Mouse (Mus musculus): Measurements from ENCODE around the gene Aak1. TPM values are rescaled to one million over a fixed set of nuclear protein-coding genes. Genes with fewer than 3 reads are reported as not detected.

The Aak1 gene
- polyA plus RNA-seq, 1 experiment from 2014 or later, result 18.2 TPM

DNA sequence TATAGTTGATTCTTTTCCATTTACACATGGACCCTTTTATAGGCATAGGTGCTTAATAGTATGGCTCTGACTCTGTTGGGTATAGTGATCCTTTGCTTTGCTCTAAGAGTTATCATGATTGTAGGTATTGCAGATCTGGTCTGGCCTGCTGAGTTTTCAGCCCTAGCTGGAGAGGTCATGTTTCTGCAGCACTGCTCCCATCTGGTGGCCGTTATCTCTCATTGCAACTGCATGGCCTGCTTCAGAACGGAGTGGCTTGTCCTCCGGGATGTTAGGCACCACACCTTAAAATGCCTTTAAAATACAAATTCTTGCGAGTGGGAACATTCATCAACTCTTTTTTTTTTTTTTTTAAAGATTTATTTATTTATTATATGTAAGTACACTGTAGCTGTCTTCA lies 72.6 kb downstream of the Aak1 start:
- WGBS, result 14% methylated on average over 4 of the region's 4 CpGs
- peak; percentile 42; the same call in 1 of the 2 replicates for ATAC-seq (ENCODE audit: extremely low read depth, insufficient number of reproducible peaks, low FRiP score, low TSS enrichment)

DNA sequence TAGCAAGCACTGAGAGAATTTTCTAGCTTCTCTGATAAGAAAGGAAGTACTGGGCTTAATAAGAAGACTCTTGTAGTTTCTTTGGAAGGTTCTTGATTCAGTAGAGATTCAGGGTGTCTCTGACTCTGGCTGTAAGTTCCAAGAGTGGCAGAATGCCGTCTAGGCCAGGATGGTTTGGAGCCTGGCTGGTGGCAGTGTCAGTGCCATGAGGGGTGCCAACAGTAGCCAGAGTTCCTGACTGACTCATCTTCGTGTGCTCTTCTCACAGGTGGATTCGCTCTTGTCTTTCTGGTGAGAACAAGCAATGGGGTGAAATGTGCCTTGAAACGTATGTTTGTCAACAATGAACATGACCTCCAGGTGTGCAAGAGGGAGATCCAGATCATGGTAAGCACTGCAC lies 75.4 kb downstream of the Aak1 start:
- no peaks in the 10 kb centered on the region for H3K27me3 ChIP-seq (replicated peaks)
- H3K9ac ChIP-seq, result no peak overlapping the region
- ATAC-seq (ENCODE audit: extremely low read depth, insufficient number of reproducible peaks, low FRiP score, low TSS enrichment), result no peak
- no peaks in the 10 kb centered on the region for H3K9me3 ChIP-seq
- H3K4me2 ChIP-seq, result no peak overlapping the region
- 89% methylated on average over 4 of the region's 4 CpGs for WGBS
- H3K36me3 ChIP-seq, result peaks cover 43% of the 10 kb centered on the region
- H3K27ac ChIP-seq (replicated peaks), result no peak overlapping the region
- H3K4me1 ChIP-seq, result peaks cover 8% of the 10 kb centered on the region
- H3K4me3 ChIP-seq, result no peak overlapping the region

More for the DNA sequence above, 72.6 kb downstream of the Aak1 start:
- H3K9ac ChIP-seq, result no peak overlapping the region
- H3K4me1 ChIP-seq, result peaks cover 35% of the 10 kb centered on the region
- H3K27ac ChIP-seq (replicated peaks), result no peak overlapping the region
- no peak overlapping the region for H3K4me2 ChIP-seq
- H3K36me3 ChIP-seq, result peaks cover 16% of the 10 kb centered on the region
- no peaks in the 10 kb centered on the region for H3K27me3 ChIP-seq (replicated peaks)
- no peaks in the 10 kb centered on the region for H3K9me3 ChIP-seq
- H3K4me3 ChIP-seq, result no peak overlapping the region

DNA sequence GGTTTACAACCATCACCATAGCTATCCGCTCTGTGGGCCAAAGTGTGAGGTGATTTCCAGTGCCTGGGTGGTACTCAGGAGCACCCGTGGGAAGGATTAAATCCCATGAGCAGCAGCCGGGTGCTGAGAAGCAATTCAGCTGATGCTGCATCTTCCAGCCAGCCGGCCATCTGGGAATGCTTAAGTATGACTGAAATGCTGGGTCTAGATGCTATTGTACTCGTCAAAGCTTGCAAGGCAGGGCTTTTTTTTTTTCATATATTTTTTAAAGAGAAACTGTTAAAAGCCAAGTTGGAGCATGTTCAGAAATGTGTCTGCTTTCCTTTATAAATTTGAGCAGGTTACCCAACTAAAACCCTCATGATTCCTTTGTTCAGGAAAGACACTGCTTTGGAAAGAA lies 85.2 kb downstream of the Aak1 start:
- H3K9me3 ChIP-seq, result peaks cover 19% of the 10 kb centered on the region
- no peak overlapping the region for H3K4me2 ChIP-seq
- H3K27me3 ChIP-seq (replicated peaks), result no peaks in the 10 kb centered on the region
- no peak for ATAC-seq (ENCODE audit: extremely low read depth, insufficient number of reproducible peaks, low FRiP score, low TSS enrichment)
- H3K4me3 ChIP-seq, result no peak overlapping the region
- H3K36me3 ChIP-seq, result peaks cover 69% of the 10 kb centered on the region
- peaks cover 4% of the 10 kb centered on the region; the same call in 1 of the 2 replicates for H3K4me1 ChIP-seq
- H3K27ac ChIP-seq (replicated peaks), result no peak overlapping the region
- WGBS, result 78% methylated on average over 5 of the region's 5 CpGs
- no peak overlapping the region for H3K9ac ChIP-seq

DNA sequence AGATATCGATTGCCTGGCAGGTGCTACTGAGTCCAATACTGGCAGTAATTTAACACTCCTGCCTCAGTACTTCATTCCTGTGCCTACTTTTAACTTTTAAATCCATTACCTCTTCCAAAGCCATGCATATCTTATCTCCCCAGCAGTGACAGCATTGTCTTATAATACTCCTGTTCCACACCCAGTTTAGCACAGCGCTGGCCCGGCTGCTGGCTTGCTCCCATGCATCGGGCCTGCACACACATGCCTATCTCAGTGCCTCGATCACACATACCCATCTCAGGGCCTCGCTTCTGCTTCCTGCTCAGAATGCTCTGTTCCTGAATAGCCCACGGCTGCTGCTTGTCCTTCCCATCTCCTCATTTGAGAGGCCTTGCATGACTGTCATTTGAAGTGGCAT lies 90.5 kb downstream of the Aak1 start:
- Histone ChIP-seq H3K4me2 (no peak overlapping the region), H3K4me1 (peaks cover 5% of the 10 kb centered on the region; the same call in 1 of the 2 replicates), H3K4me3 (no peak overlapping the region), H3K36me3 (peaks cover 80% of the 10 kb centered on the region), H3K9ac (no peak overlapping the region), H3K27ac (replicated peaks) (no peak overlapping the region), H3K9me3 (peaks cover 18% of the 10 kb centered on the region), H3K27me3 (replicated peaks) (no peaks in the 10 kb centered on the region)
- 42% methylated on average over 7 of the region's 7 CpGs for WGBS
- no peak for ATAC-seq (ENCODE audit: extremely low read depth, insufficient number of reproducible peaks, low FRiP score, low TSS enrichment)

DNA sequence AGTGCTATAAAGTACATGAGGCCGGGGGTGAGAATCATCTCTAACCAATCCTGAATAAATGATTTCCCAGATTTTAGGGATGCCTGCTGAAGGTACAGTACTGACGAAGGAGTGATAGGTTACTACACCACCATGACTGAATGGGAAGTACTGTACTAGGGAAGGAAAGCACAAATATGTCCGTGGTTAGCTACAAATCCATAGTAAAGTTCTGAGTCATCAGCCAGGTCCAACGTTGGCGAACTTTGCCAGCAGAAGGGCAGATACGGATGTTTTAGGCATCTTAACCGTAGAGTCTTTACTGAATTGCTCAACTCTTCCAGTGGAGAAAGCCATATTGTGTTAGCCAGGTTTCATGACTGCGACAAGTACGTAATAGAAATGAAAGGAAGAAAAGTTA lies 91.6 kb downstream of the Aak1 start:
- WGBS, result 89% methylated on average over 9 of the region's 9 CpGs
- no peak overlapping the region for H3K4me2 ChIP-seq
- peaks cover 5% of the 10 kb centered on the region; the same call in 1 of the 2 replicates for H3K4me1 ChIP-seq
- no peak overlapping the region for H3K9ac ChIP-seq
- peaks cover 80% of the 10 kb centered on the region for H3K36me3 ChIP-seq
- no peak for ATAC-seq (ENCODE audit: extremely low read depth, insufficient number of reproducible peaks, low FRiP score, low TSS enrichment)
- H3K27ac ChIP-seq (replicated peaks), result no peak overlapping the region
- H3K4me3 ChIP-seq, result no peak overlapping the region
- H3K9me3 ChIP-seq, result peaks cover 6% of the 10 kb centered on the region
- H3K27me3 ChIP-seq (replicated peaks), result no peaks in the 10 kb centered on the region

DNA sequence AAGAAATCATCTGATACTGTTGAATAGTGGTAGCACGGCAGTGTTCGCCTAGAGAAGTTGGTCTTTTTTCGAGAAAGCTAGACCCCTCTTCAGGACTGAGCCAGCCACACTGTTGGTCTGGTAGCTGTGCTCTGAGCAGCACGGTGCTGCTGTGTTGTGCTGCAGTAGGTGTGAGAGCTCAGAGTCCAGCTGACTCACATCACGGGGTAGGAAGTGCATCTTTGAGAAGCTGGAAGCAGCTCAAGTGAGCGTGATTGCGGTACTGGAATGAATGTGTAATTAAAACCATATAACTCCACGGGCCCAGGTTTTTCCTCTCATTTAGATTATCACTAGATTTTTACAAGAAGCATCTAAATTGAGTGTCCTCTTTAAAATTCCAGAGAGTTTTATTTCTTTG lies 97.8 kb downstream of the Aak1 start:
- 82% methylated on average over 8 of the region's 8 CpGs for WGBS
- H3K9ac ChIP-seq, result no peak overlapping the region
- no peak overlapping the region for H3K4me2 ChIP-seq
- H3K9me3 ChIP-seq, result no peaks in the 10 kb centered on the region
- no peak overlapping the region for H3K27ac ChIP-seq (replicated peaks)
- no peak for ATAC-seq (ENCODE audit: extremely low read depth, insufficient number of reproducible peaks, low FRiP score, low TSS enrichment)
- no peaks in the 10 kb centered on the region for H3K4me1 ChIP-seq
- peaks cover 87% of the 10 kb centered on the region for H3K36me3 ChIP-seq
- no peak overlapping the region for H3K4me3 ChIP-seq
- H3K27me3 ChIP-seq (replicated peaks), result no peaks in the 10 kb centered on the region

DNA sequence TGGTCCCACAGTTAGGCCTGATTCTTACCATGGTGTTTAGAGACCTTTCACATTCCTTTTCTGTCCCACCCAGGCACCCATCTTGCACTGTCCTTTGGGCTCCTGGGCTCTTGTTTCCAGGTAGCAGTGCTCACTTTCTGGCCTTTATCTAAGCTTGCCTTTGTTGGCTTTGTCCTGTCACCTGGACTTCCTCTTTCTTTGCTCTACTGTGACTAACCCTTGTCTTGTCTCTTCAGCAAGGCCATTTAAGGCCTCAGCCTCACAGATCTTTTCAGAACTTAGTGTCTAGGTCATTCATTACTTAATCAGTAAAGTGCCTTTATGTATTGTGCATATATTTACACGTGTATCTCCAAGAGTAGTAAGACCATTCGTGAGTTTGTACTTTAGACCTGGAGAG lies 99.4 kb downstream of the Aak1 start:
- H3K36me3 ChIP-seq, result peaks cover 92% of the 10 kb centered on the region
- 86% methylated on average over 2 of the region's 2 CpGs for WGBS
- no peak overlapping the region for H3K27ac ChIP-seq (replicated peaks)
- no peaks in the 10 kb centered on the region for H3K9me3 ChIP-seq
- no peak overlapping the region for H3K9ac ChIP-seq
- ATAC-seq (ENCODE audit: extremely low read depth, insufficient number of reproducible peaks, low FRiP score, low TSS enrichment), result no peak
- H3K4me3 ChIP-seq, result no peak overlapping the region
- no peak overlapping the region for H3K4me2 ChIP-seq
- no peaks in the 10 kb centered on the region for H3K4me1 ChIP-seq
- no peaks in the 10 kb centered on the region for H3K27me3 ChIP-seq (replicated peaks)

DNA sequence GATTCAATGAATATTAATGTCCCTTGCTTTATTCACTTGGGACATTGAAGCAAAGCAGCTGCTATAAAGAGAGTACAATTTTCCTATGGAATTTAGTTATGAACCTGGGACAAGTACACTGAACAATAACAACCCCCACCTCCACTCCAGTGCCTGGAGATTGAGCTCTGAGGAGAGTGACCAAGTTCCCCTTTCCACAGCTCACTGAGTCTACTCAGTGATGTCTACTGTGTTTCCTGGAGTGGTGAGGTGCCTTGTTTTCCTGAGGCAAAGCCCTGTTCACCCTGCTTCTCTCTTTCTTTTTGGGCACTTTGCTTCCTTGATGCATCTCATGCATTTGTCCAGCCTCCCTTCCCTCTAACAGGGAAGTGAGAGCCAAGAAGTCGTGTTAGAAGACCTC lies 100.8 kb downstream of the Aak1 start:
- H3K9me3 ChIP-seq, result no peaks in the 10 kb centered on the region
- peaks cover 93% of the 10 kb centered on the region for H3K36me3 ChIP-seq
- H3K4me2 ChIP-seq, result no peak overlapping the region
- no peak overlapping the region for H3K9ac ChIP-seq
- no peaks in the 10 kb centered on the region for H3K27me3 ChIP-seq (replicated peaks)
- H3K4me3 ChIP-seq, result no peak overlapping the region
- no peak for ATAC-seq (ENCODE audit: extremely low read depth, insufficient number of reproducible peaks, low FRiP score, low TSS enrichment)
- no peak overlapping the region for H3K27ac ChIP-seq (replicated peaks)
- no peaks in the 10 kb centered on the region for H3K4me1 ChIP-seq
- WGBS, result 76% methylated on average over 1 of the region's 1 CpGs

DNA sequence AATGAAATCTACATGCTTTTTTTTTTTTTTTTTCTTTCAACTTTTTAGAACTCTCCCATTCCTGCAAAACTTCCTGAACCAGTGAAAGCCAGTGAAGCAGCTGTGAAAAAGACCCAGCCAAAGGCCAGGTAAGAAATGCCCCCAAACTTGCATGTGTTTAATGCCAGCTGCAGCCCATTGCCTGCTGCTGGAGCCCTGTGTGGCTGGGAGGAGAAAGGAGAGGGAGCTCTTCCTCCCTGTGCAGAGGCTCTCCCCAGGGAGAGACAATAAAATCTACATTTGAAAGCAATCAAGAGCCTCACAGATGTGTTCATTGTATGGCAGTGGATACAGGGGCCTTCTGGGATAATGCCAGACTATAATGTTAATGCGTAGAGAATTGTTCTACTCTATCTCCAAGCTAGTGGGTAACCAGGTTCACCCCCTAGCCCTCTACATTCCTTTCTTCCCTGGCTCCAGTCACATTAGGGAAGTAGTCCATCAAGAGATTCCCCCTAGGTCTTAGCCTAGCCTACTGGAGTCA lies 101.5 kb downstream of the Aak1 start:
- H3K4me3 ChIP-seq, result no peak overlapping the region
- no peaks in the 10 kb centered on the region for H3K9me3 ChIP-seq
- no peaks in the 10 kb centered on the region for H3K4me1 ChIP-seq
- H3K9ac ChIP-seq, result no peak overlapping the region
- no peaks in the 10 kb centered on the region for H3K27me3 ChIP-seq (replicated peaks)
- no peak overlapping the region; the same call in 1 of the 2 replicates for H3K27ac ChIP-seq (replicated peaks)
- peaks cover 93% of the 10 kb centered on the region for H3K36me3 ChIP-seq
- WGBS, result 91% methylated on average over 1 of the region's 1 CpGs
- H3K4me2 ChIP-seq, result no peak overlapping the region
- ATAC-seq (ENCODE audit: extremely low read depth, insufficient number of reproducible peaks, low FRiP score, low TSS enrichment), result no peak

DNA sequence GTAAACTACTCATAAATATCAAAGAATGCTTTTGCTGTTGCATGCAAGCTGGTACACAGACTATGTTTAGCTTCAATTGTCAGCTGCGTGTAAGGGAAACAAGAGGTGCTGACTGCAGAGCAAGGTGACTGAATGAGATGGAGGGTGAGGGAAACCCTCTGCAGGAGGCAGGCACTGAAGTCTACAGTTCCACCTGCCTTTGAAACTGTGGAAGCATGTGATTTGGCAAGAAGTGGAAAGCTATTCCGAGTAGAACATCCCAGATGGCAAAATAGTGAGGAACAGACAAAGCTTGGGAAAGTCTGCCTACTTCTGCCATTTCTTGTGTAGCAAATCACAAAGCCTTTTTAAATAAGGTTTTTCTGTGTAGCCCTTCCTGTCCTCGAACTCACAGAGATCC lies 106.4 kb downstream of the Aak1 start:
- no peak for ATAC-seq (ENCODE audit: extremely low read depth, insufficient number of reproducible peaks, low FRiP score, low TSS enrichment)
- Histone ChIP-seq H3K9me3 (no peaks in the 10 kb centered on the region), H3K36me3 (peaks cover 83% of the 10 kb centered on the region), H3K4me1 (no peaks in the 10 kb centered on the region), H3K9ac (no peak overlapping the region), H3K4me2 (no peak overlapping the region), H3K27me3 (replicated peaks) (no peaks in the 10 kb centered on the region), H3K4me3 (no peak overlapping the region), H3K27ac (replicated peaks) (no peak overlapping the region)
- 69% methylated on average over 3 of the region's 3 CpGs for WGBS

DNA sequence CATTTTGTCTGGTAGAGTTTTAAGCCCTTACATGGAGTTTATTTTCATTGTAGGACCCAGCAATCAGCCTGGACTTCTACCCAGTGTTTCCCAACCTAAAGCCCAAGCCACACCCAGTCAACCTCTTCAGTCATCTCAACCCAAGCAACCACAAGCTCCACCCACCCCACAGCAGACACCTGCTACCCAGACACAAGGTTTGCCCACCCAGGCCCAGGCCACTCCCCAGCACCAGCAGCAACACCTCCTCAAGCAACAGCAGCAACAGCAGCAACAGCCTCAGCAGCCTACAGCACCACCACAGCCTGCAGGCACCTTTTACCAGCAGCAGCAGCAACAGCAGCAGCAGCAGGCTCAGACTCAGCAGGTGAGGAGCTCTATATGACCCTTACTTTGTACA lies 106.9 kb downstream of the Aak1 start:
- Histone ChIP-seq H3K36me3 (peaks cover 83% of the 10 kb centered on the region), H3K4me3 (no peak overlapping the region), H3K9me3 (no peaks in the 10 kb centered on the region), H3K9ac (no peak overlapping the region), H3K4me1 (no peaks in the 10 kb centered on the region), H3K4me2 (no peak overlapping the region), H3K27ac (replicated peaks) (no peak overlapping the region), H3K27me3 (replicated peaks) (no peaks in the 10 kb centered on the region)
- no peak for ATAC-seq (ENCODE audit: extremely low read depth, insufficient number of reproducible peaks, low FRiP score, low TSS enrichment)

DNA sequence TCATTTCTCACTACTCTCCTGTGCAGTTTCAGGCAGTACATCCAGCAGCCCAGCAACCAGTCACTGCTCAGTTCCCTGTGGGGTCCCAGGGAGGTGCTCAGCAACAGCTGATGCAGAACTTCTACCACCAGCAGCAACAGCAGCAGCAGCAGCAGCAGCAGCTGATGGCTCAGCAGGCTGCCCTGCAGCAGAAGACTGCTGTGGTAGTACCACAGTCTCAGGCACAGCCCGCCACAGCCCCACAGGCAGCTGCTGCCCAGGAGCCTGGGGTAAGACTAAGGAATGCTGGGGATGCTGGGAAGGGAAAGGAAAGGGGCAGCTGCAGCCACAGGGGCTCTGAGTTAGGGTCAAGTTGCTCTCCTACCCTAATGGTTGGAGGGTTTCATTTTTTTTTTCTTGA lies 109.7 kb downstream of the Aak1 start:
- no peak overlapping the region for H3K4me3 ChIP-seq
- no peak overlapping the region for H3K27ac ChIP-seq (replicated peaks)
- H3K4me2 ChIP-seq, result no peak overlapping the region
- no peaks in the 10 kb centered on the region for H3K27me3 ChIP-seq (replicated peaks)
- H3K36me3 ChIP-seq, result peaks cover 86% of the 10 kb centered on the region
- 93% methylated on average over 1 of the region's 1 CpGs for WGBS
- ATAC-seq (ENCODE audit: extremely low read depth, insufficient number of reproducible peaks, low FRiP score, low TSS enrichment), result no peak
- H3K9me3 ChIP-seq, result no peaks in the 10 kb centered on the region
- no peak overlapping the region for H3K9ac ChIP-seq
- no peaks in the 10 kb centered on the region for H3K4me1 ChIP-seq

All from heart, embryonic 13.5 days (tissue).